Mouse (Mus musculus) limb, embryonic 14.5 days (tissue): Measurements from ENCODE around the gene Serpina3n. TPM values are rescaled to one million over a fixed set of nuclear protein-coding genes. Genes with fewer than 3 reads are reported as not detected.
"Not testable (repeated sequence)": the region's sequence is repeated elsewhere in the genome, so short reads cannot be mapped to it uniquely, and the experiment has no call there.

Experiments used
- ATAC-seq: fragments of 200-750 bp; cut with Nextera tagmentation; 2 replicates; pipeline ENCODE4 v1.8.0; 2017; ENCODE audit warnings: low read depth, moderate number of reproducible peaks, moderate TSS enrichment; ENCODE audit not compliant: low FRiP score
- DNase-seq: peaks from one replicate; pipeline ENCODE4 v3.0.0-alpha.2; 2015; ENCODE audit warnings: low spot score
- H3K27ac ChIP-seq: fragments of 300-500 bp; sonication (generic); replicated peaks from 2 replicates; pipeline ENCODE4 v1.5.1; 2014; ENCODE audit warnings: low read depth, mild to moderate bottlenecking, low read length, moderate library complexity, mixed read lengths
- H3K27me3 ChIP-seq: fragments of 300-500 bp; sonication (generic); 2 replicates; pipeline ENCODE4 v1.6.1; 2014; ENCODE audit warnings: low read length, mixed read lengths; ENCODE audit not compliant: control insufficient read depth, insufficient read depth
- H3K36me3 ChIP-seq: fragments of 300-500 bp; sonication (generic); 2 replicates; pipeline ENCODE4 v1.6.1; 2014; ENCODE audit warnings: mild to moderate bottlenecking, low read length, moderate library complexity, mixed read lengths; ENCODE audit not compliant: control insufficient read depth, insufficient read depth
- H3K4me1 ChIP-seq: fragments of 300-500 bp; sonication (generic); 2 replicates; pipeline ENCODE4 v1.6.1; 2014; ENCODE audit warnings: antibody characterized with exemption, low read length, mixed read lengths; ENCODE audit not compliant: control insufficient read depth, insufficient read depth
- H3K4me2 ChIP-seq: fragments of 300-500 bp; sonication (generic); replicated peaks from 2 replicates; pipeline ENCODE4 v1.6.1; 2014; ENCODE audit warnings: low read depth, mild to moderate bottlenecking, low read length, moderate library complexity; ENCODE audit not compliant: severe bottlenecking
- H3K4me3 ChIP-seq: fragments of 300-500 bp; sonication (generic); replicated peaks from 2 replicates; pipeline ENCODE4 v1.5.1; 2014; ENCODE audit warnings: low read length
- H3K9ac ChIP-seq: fragments of 300-500 bp; sonication (generic); 2 replicates; pipeline ENCODE4 v1.6.1; 2014; ENCODE audit warnings: mild to moderate bottlenecking, low read depth, low read length, moderate library complexity; ENCODE audit not compliant: severe bottlenecking
- H3K9me3 ChIP-seq: fragments of 300-500 bp; sonication (generic); 2 replicates; pipeline ENCODE4 v1.6.1; 2016; ENCODE audit warnings: low read length; ENCODE audit not compliant: control insufficient read depth
- POLR2A ChIP-seq: fragments of 200-500 bp; IDR thresholded peaks from 2 replicates; pipeline ENCODE4 v1.8.0; 2012; ENCODE audit warnings: inconsistent platforms, mild to moderate bottlenecking, moderate library complexity, borderline replicate concordance; ENCODE audit not compliant: insufficient read depth, insufficient read length; ENCODE audit errors: extremely low read depth
- WGBS: fragments of 180-500 bp; shearing (Covaris S2); extraction: QIAGEN DNeasy Blood & Tissue Kit; methylation state at CpG from one replicate; pipeline ENCODE4 v1.1.7; 2014; 5-methylcytosine and 5-hydroxymethylcytosine counted together
- polyA plus RNA-seq, 2 experiments: library from polyadenylated mRNA; depleted of rRNA in 1 of 2; stranded (reverse) in 1 of 2; unstranded in 1 of 2; fragments of >200 nt; fragmentation: Nextera tagmentation in 1 of 2; extraction: Ambion mirVana in 1 of 2; gene quantifications; 2 replicates each; pipeline versions ENCODE4 v1.2.1 to v1.2.3; 2012 to 2014

Gene Serpina3n
- 7.4 and 9.1 TPM in 2 replicates for polyA plus RNA-seq (2012; rRNA removed)
- 0.70 and 0.87 TPM in 2 replicates for polyA plus RNA-seq (2014; fragmentation: Nextera tagmentation; extraction: Ambion mirVana)

DNA sequence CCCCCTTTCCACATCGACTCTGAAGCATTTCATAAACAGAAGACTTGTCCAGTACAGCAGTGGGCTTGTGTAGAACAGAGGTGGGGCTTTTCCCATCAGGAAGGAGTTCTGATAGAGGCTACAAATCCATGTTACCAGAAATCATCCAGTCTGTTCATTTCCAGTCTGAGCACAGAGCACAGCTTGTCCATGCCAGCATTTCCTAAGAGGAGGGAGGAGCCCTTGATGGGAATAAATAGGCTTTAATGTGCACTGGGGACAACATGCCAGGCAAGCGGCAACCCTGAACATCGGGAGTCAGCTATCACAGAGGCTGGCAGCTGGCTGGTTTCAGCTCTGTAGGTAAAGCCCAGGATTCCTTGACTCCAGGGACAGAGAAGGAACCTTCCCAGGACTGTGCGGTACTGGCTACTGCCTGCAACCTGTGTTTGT is at the start of gene Serpina3n:
Serpina3n (plus strand) TSS at position 276 of the 432 bp plus-strand sequence.
- Histone ChIP-seq H3K27ac (no peak within 1 kb of the TSS), H3K36me3 (no peaks in the 10 kb centered on the region), H3K4me3 (no peak within 1 kb of the TSS), H3K4me1 (no peaks in the 10 kb centered on the region), H3K4me2 (no peak within 1 kb of the TSS), H3K9me3 (no peaks in the 10 kb centered on the region), H3K27me3 (no peaks in the 10 kb centered on the region), H3K9ac (no peak within 1 kb of the TSS)
- WGBS: 52% methylated on average over 4 of the region's 4 CpGs
- no peak for DNase-seq
- no peak for ATAC-seq
- TF ChIP-seq POLR2A: no peak

DNA sequence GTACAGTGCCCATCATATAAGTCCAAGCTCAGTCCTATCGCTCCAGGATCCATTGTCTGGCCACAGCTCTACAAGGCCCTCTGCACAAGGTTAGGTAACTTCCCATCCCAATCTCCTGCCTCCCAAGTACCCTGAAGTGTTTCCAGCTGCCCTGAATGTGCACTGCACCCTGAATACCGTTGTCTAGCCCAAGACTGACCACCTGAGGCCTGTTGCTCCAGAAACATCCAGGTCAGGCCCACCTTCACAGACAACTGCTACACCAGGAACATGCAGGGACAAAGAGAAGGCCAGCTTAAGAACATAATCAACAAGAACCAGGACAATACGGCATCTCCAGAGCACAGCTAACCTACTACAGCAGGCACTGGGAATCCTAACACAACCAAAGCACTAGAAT is 36.5 kb upstream of the Serpina3n start:
- no peak overlapping the region for H3K9ac ChIP-seq
- H3K4me2 ChIP-seq: no peak overlapping the region
- no peak overlapping the region for H3K4me3 ChIP-seq
- no peaks in the 10 kb centered on the region for H3K4me1 ChIP-seq
- no peaks in the 10 kb centered on the region for H3K9me3 ChIP-seq
- DNase-seq (no peak), ATAC-seq (no peak)
- no peak overlapping the region for H3K27ac ChIP-seq
- H3K27me3 ChIP-seq: no peaks in the 10 kb centered on the region
- TF ChIP-seq POLR2A: no peak
- 89% methylated on average over 3 of the region's 3 CpGs for WGBS
- no peaks in the 10 kb centered on the region for H3K36me3 ChIP-seq

DNA sequence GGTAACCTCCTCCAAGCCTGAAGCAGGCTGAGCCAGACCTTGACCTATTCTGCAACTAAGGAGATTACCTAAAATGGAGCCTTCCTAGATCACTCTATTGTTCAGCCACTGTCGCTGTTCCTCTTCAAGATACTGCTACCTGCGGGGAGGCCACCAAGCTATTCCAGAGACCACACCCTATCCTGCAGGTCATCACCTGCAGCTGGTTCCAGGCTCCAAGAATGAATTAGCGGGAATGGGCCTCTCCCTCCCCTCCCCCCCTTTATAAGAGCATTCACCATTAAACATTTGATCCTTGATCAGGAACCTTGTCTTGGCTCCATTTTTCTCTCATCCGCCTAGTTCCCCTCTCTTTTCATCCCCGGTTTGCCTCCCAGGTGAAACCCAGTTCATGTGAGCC is 29.4 kb upstream of the Serpina3n start:
- H3K4me1 ChIP-seq, H3K4me3 ChIP-seq, H3K9ac ChIP-seq, H3K27ac ChIP-seq, H3K36me3 ChIP-seq, H3K4me2 ChIP-seq, ATAC-seq, H3K27me3 ChIP-seq, H3K9me3 ChIP-seq, DNase-seq: not testable (repeated sequence)
- WGBS: 74% methylated on average over 5 of the region's 5 CpGs

DNA sequence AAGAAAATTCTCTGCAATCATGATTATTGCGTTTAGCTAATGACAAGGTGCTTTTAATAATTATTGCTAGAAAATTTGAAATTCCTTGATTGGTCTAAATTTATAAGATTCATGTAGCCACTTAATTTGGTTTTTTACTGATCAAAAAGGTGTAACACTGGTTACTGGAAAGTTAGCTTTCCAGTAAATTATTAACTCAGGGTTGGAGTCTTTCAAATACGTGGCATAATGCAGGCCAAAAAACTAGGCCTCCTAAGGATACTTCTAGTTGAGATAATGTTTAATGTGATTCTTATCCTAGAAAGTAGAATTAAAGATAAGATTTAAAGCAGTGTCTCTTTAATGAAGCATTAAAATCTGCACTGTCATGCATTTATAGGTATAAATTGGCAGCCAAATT is 28.2 kb upstream of the Serpina3n start:
- not testable (repeated sequence) for H3K9ac ChIP-seq, H3K4me1 ChIP-seq, H3K27me3 ChIP-seq, H3K4me2 ChIP-seq, H3K9me3 ChIP-seq, H3K27ac ChIP-seq, ATAC-seq, DNase-seq, H3K36me3 ChIP-seq, H3K4me3 ChIP-seq
- 62% methylated on average over 2 of the region's 2 CpGs for WGBS

DNA sequence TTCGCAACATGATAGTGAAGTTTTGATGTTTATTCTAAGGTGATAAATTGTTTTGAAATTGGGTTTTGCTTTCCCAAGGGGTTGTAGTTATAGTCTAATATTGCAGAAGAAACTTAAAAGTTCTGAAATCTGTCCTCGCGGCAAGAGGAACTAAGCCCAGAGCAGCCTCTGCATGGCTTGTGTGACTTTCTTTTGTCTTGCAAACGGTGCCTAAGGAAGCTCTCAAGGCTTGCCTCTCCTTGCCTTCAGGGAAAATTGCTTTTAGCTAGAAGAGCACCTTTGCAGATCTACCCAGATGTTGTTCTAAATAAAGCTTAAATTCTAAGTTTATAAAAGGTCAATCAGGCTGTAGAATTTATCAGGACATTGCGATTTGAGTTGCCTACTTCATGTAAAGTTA is 27.7 kb upstream of the Serpina3n start:
- 50% methylated on average over 5 of the region's 5 CpGs for WGBS
- H3K27ac ChIP-seq, H3K4me2 ChIP-seq, DNase-seq, ATAC-seq, H3K4me1 ChIP-seq, H3K9ac ChIP-seq, H3K4me3 ChIP-seq, H3K36me3 ChIP-seq, H3K27me3 ChIP-seq, H3K9me3 ChIP-seq: not testable (repeated sequence)

DNA sequence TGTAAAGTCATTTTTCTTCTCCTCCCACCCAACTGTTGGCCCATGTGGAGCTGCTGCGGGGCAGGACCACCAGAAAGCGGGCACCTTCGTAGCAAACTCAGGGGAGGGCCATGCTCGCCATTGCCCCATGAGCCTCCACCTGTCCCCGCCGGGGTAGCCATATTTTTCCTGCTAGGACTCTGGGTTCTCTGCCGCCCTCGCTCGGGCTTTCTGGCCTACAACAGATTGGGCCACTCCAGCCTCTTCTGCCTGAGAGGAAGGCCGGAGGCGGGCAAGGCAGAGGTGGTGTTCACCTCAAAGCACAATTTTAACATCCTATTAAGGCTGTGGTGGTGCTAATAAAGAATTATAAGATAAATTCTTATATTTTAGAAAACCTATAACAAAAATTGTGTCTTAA is 26.7 kb upstream of the Serpina3n start:
- WGBS: 95% methylated on average over 11 of the region's 11 CpGs
- Histone ChIP-seq H3K36me3 (no peaks in the 10 kb centered on the region), H3K9ac (no peak overlapping the region), H3K4me2 (no peak overlapping the region), H3K4me3 (no peak overlapping the region), H3K27ac (no peak overlapping the region), H3K4me1 (no peaks in the 10 kb centered on the region), H3K27me3 (no peaks in the 10 kb centered on the region), H3K9me3 (0 out of 2 replicates have a peak, but pooled peaks cover 4% of the 10 kb centered on the region)
- DNase-seq (no peak), ATAC-seq (no peak)
- TF ChIP-seq POLR2A: no peak

DNA sequence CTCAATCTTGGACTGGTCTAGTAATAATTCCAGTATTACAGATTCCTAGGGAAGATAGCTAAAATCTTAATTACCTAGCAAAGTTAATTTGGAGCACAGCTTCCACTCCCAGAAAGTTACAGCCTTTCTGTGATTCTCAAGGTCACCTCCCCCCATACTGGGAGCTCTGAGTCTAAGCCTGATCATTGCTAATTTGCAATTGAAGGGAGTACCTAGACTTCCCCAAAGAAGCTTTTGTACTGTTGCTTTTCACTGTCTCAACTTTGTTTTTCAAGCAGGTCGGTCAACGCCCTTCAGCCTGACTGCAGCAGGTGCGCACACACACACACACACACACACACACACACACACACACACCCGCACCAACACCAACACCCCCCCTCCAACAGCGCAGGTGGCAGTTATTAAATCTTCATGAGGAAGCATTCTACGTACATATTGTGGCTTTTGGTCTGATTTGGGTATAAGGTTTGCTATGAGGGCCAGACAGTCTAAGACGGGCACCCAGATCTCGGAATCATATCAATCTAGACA is 25.4 kb upstream of the Serpina3n start:
- H3K27me3 ChIP-seq, H3K36me3 ChIP-seq, H3K9ac ChIP-seq, H3K4me2 ChIP-seq, H3K27ac ChIP-seq, H3K4me3 ChIP-seq, DNase-seq, ATAC-seq, H3K4me1 ChIP-seq, H3K9me3 ChIP-seq: not testable (repeated sequence)
- WGBS: 89% methylated on average over 8 of the region's 8 CpGs

DNA sequence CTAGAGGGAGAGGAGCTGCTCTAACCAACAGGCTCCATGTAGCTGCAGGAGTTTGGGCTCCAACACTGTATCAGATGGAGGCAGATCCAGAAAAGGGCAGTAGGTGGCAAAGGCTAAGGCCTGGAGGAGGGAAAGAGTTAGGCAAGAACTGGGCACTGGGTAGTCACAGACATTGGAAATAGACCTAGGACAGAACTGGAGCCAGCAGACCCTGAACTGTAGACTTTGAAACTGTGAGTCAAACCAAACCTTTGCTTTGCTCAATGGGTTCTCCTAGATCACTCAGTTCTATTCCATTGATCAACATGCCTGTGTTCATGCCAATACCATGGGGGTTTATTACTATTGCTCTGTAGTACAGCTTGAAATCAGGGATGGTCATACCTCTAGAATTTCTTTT is 20.5 kb upstream of the Serpina3n start:
- H3K27ac ChIP-seq, ATAC-seq, H3K9ac ChIP-seq, H3K27me3 ChIP-seq, H3K36me3 ChIP-seq, H3K4me1 ChIP-seq, DNase-seq, H3K4me2 ChIP-seq, H3K9me3 ChIP-seq, H3K4me3 ChIP-seq: not testable (repeated sequence)
